Mouse (Mus musculus) gastrocnemius, adult 2 months (tissue): ENCODE results near the gene Prame. TPM values are rescaled to one million over a fixed set of nuclear protein-coding genes. Genes with fewer than 3 reads are reported as not detected.
A peak's percentile ranks its signal among the peaks of the same experiment; 100 is the strongest.
"Not testable (repeated sequence)": the region's sequence is repeated elsewhere in the genome, so short reads cannot be mapped to it uniquely, and the experiment has no call there.

Experiments used
- DNase-seq: peaks from one replicate; pipeline ENCODE4 v3.0.0; 2022
- H3K27ac ChIP-seq: fragments of 200-600 bp; 2 replicates; pipeline ENCODE4 v1.8.1; 2022; ENCODE audit warnings: mild to moderate bottlenecking
- H3K4me3 ChIP-seq: fragments of 200-600 bp; 2 replicates; pipeline ENCODE4 v1.8.1; 2022; ENCODE audit warnings: mild to moderate bottlenecking, moderate library complexity
- CTCF ChIP-seq: fragments of 200-600 bp; IDR thresholded peaks from 2 replicates; pipeline ENCODE4 v1.8.1; 2022; ENCODE audit warnings: antibody characterized with exemption, mild to moderate bottlenecking, moderate library complexity
- intact Hi-C: fragments of 180-260 bp; cut with DNase I; formaldehyde crosslinking; loops from one replicate; pipeline ENCODE4 v1.15.1; 2025
- long read RNA-seq, 2 experiments: library from polyadenylated mRNA; stranded (forward); transcript quantifications; one replicate each; pipeline ENCODE4 v2.0.0; 2021
- total RNA-seq, 2 experiments: library from RNA; stranded (reverse); gene quantifications; 2 replicates each; pipeline ENCODE4 v1.2.3; 2021

Gene Prame
- total RNA-seq = not detected
- long read RNA-seq, experiment 1 = 0 reads
- long read RNA-seq, experiment 2 = 0 reads

DNA sequence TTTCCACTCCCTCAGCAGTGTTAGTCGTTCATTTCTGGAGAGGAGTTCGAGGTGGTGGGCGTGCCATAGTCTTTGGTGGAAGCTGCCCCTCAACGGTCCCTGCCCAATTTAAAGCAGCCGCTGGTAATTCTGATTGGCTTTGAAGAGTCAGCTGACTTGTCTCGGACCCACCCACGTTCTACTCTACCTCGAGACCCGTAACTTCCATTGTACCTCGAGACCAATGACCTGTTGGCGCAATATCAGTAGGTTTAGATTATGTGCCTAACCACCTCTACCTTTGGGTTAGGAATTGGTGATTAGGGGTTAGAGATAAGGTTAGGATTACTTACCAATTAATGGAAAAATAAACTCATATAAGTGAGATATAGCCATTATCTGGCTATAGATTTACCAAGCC is at the start of gene Prame:
TSS of gene Prame (minus strand) at position 101 of the 400 bp plus-strand sequence.
- no peak for DNase-seq
- no peak within 1 kb of the TSS for H3K4me3 ChIP-seq
- H3K27ac ChIP-seq = no peak within 1 kb of the TSS
- intact Hi-C loops = no loop called here
- TF ChIP-seq CTCF = no peak

DNA sequence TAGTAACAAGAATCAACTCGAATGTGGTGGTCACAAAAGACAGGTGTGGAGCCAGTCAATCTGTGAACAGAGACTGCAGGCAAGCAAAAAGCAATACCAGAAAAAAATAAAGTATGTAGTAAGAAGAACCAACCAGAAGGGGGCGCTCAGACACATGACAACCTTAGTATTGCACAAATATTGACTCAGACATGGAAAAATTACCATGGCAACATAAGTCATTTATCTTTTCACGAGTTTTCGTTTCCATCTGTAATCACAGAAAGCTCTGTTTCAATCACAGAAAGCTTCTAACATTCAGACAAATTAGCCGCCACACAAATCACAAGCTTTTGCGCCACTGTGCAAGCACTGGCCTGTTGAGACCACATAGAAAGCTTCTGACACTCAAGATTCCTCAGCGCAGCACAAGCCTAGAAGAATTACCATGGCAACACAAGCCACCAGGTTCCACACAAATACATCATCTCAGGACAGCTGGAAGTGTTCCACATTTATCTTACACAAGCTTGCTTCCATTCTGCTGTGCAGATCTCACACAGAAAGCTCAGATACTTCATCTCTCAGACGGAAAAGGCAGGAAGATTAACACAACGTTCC is 24.8 kb upstream of the Prame start:
- Histone ChIP-seq H3K27ac (no peak overlapping the region), H3K4me3 (no peak overlapping the region)
- TF ChIP-seq CTCF = peak; percentile 50
- intact Hi-C loops = loop anchor here (5.0 kb wide), 1 partner anchor 100 kb away; no protein-coding TSS in a partner anchor
- DNase-seq = no peak

DNA sequence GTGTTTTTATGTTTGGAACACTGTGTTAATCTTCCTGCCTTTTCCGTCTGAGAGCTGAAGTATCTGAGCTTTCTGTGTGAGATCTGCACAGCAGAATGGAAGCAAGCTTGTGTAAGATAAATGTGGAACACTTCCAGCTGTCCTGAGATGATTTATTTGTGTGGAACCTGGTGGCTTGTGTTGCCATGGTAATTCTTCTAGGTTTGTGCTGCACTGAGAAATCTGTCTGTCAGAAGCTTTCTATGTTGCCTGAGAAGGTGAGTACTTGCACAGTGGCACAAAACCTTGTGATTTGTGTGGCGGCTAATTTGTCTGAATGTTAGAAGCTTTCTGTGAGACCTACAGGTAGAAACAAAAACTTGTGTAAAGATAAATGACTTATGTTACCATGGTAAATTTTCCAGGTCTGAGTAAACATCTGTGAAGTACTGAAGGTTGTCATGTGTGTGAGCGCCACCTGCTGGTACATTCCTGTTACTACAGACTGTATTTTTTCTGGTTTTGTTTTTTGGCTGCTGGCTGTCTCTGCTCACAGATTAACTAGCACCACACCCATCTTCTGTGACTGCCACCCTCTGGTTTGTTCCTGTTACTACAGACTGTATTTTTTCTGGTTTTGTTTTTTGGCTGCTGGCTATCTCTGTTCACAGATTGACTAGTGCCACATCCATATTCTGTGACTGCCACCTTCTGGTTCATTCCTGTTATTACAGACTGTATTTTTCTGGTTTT is 26.0 kb downstream of the Prame start:
- TF ChIP-seq CTCF = peak; percentile 63
- DNase-seq, H3K4me3 ChIP-seq, H3K27ac ChIP-seq: not testable (repeated sequence)
- intact Hi-C loops = loop anchor here (2.0 kb wide), 1 partner anchor 47 kb away; no protein-coding TSS in a partner anchor

DNA sequence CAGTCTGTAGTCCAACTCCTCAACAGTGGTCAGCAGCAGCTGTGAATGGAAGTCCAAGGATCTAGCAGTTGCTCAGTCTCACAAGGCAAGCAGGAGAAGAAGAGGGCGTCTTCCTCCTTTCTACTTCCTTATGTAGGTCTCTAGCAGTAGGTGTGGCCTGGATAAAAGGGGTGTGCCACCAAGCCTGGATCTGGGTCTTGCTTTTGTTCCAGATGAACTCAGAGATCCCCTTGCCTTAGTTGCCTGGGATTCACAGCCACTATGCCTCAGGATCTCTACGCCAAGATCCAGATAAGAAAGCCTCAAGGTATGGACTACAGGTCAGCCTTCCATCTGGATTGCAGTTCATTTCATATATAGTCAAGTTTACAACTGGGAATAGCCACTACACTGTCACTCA is 28.8 kb downstream of the Prame start, which contains the start of gene Nxf7:
TSS of gene Nxf7 (minus strand) at position 101 of the 400 bp plus-strand sequence.
- H3K27ac ChIP-seq = no peak within 1 kb of the TSS
- intact Hi-C loops = no loop called here
- no peak within 1 kb of the TSS for H3K4me3 ChIP-seq
- no peak for DNase-seq
- no peak for TF ChIP-seq CTCF

DNA sequence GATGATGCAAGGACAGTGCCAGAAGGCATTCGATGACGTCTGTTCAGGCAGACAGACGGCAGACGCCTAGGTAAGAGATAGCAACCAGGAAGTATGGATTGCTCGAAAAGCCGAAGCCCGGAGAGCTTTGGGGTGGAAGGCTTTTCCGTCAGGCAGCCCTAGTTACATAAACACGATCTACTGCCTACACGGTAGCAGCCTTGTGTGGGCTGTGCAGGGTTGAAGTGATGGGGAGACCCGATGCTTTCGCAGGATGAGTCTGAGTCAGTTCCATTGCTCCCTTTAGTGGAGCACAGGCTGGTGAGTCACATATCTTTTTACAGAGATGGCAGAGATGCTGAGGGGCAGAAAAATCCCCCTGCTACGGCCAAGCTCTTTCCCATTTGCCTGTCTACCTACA is 29.4 kb downstream of the Prame start:
- DNase-seq = no peak
- intact Hi-C loops = no loop called here
- no peak overlapping the region for H3K4me3 ChIP-seq
- no peak for TF ChIP-seq CTCF
- no peak overlapping the region for H3K27ac ChIP-seq

DNA sequence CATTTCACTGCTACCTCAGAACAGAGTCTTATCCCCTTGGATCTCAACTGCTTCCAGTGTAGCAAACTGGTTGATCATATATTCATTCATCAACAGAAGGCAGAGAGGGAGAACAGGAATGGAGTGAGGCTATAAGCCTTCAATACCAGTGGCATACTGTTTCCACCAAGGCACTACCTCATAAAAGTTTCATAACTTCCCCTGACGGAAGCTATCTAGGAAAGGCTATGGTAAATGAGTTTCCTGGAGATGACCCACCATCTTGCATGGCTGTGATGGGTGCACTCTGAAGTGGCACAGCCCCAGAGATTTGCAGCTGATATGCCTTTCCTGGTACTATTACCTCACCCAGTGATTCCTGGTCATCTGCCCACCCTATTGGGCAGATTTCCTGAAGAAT is 51.1 kb downstream of the Prame start:
- no peak for DNase-seq
- Histone ChIP-seq H3K27ac (no peak overlapping the region), H3K4me3 (no peak overlapping the region)
- no peak for TF ChIP-seq CTCF
- intact Hi-C loops = no loop called here

DNA sequence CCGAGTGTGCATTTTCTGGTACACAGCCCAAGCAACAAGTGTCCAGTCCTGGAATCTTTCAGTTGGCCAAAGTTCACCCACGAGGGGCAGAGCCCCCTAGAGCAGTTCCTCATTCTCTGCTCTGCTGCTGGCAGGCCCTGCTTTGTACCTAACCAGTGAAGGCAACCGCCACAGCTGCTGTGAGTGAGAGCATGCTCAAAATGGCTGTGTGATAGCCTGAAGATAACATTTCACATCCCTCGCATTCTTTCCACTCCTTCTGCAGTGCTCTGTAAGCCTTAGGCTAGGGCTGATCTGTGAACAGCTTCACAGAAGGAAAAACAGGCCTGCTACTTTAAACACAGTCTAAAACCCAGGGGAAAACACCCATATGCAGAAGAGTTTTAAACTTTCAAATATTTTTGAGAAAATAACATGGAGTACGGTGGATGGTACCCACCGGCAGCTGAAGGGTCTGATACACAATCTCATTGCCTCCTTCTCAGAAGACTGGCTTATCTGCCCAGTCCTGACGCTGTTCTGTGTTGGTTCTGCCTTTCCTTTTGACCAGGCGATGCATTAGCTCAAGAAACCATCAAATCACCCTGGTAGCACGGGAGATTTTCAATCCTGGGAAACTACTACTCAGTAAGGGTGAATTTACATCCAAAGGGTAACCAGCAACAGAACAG is 52.4 kb downstream of the Prame start:
- H3K27ac ChIP-seq, DNase-seq, intact Hi-C loops, H3K4me3 ChIP-seq: not testable (repeated sequence)

DNA sequence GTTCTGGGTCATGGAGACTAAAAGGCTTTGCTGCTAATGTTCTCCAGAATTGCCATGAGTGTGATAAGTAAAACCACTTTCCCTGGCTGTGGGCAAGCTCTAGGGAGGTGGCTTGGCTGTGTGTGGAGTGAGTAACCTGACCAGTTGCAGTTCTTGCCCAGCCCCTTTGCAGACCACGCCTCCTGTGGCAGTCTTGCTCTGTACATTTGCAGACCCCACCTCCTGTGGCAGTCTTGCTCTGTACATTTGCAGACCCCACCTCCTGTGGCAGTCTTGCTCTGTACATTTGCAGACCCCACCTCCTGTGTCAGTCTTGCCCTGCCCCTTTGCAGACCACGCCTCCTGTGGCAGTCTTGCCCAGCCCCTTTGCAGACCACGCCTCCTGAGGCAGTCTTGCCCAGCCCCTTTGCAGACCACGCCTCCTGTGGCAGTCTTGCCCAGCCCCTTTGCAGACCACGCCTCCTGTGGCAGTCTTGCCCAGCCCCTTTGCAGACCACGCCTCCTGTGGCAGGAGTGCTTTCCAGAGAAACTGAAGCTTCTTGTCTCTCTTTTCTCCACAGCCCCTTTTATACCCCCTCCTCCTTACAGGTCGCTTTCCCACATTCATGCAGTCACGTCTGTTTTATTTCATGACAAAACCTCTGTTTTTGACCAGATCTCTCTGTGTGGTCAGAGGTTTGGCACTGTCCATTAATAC is 53.1 kb downstream of the Prame start:
- H3K27ac ChIP-seq, intact Hi-C loops, H3K4me3 ChIP-seq: not testable (repeated sequence)
- DNase-seq = peak; percentile 17

DNA sequence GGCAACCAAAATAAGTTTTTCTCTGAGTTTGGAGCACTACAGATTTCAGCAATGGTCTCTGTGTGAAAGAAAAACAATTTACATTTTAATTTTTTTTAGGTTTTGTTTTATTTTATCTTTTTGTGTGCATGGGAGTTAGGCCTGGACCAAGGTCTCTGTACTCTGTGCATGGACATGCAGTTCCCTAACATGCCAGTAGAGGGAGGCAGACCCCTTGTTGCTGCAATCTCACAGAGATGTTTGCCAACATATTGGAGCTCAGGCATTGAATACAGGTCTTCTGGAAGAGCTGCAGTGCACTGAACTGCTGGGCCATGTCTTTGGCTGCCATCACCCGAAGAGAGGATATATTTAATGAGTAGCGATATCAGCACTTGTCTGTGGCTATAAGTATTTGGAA is 58.0 kb downstream of the Prame start:
- TF ChIP-seq CTCF = peak; percentile 66
- H3K27ac ChIP-seq, intact Hi-C loops, H3K4me3 ChIP-seq: not testable (repeated sequence)
- peak; percentile 59 for DNase-seq

DNA sequence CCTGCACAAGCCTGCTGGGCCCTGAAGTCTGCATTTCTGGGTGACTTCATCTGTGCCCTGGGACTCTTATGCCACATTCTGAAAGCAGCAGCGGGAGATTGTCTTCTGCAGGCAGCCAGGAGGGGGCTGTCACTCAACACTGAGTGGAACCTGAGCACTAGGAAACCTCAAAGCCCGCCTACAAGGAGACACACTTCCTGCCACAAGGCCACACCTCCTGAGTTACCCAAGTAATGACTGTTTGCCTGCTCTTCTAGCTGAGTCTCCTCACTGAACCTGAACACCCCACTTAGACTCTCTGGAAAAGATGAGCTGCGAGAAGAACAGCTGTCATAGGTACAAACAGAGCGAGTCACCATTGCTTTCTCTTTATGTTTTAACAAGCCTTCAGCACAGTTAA is 62.6 kb downstream of the Prame start:
- H3K27ac ChIP-seq, DNase-seq, H3K4me3 ChIP-seq, intact Hi-C loops: not testable (repeated sequence)

Other genes starting within 250 kb of the Prame start
- not detected for gene Gm7903, start 193.9 kb downstream of the Prame start, total RNA-seq
- not detected for gene AV320801, start 133.1 kb downstream of the Prame start, total RNA-seq
- gene Nxf7, start 28.9 kb downstream of the Prame start, total RNA-seq = not detected
- not detected for gene Tcp11x2, start 66.1 kb upstream of the Prame start, total RNA-seq
- gene Tmsb15a, start 97.6 kb upstream of the Prame start, total RNA-seq = not detected
- 1 to 10 TPM; 4.2 TPM for gene Armcx5, start 115.0 kb upstream of the Prame start, total RNA-seq
- gene Gprasp1, start 115.0 kb upstream of the Prame start, total RNA-seq = 10 to 100 TPM; 17.6 to 30.1 TPM
- 1 to 10 TPM; 2.3 to 3.1 TPM for gene Bhlhb9, start 169.9 kb upstream of the Prame start, total RNA-seq
- gene Gprasp2, start 211.3 kb upstream of the Prame start, total RNA-seq = 1 to 10 TPM in 1 of 2 experiments, under 1 TPM in 1; 0.79 to 3.6 TPM